Mouse (Mus musculus): ENCODE measurements around the gene Gigyf1.

GRCm38 (mm10) chr5:137569031-137569430 is 50.7 kb downstream of the Gigyf1 start:
- no peak for TF ChIP-seq CTCF (IDR thresholded peaks at IDR 0.05; ENCODE audit: low read depth)
- no peak for TF ChIP-seq EP300 (IDR thresholded peaks at IDR 0.05; ENCODE audit: low read depth)
